Mouse (Mus musculus): ENCODE results near the gene Clk2.

GRCm38 (mm10) chr3:89181749-89182500, 17.3 kb downstream of the Clk2 start:
- TF ChIP-seq GATA1 (IDR thresholded peaks at IDR 0.05; ENCODE audit: borderline replicate concordance, low read length) (no peak), FLI1 (IDR thresholded peaks at IDR 0.05; ENCODE audit: low read length) (no peak)
